Mouse (Mus musculus) cerebellum, adult 2 months (tissue): Measurements from ENCODE around the gene Camk2n1. TPM values are rescaled to one million over a fixed set of nuclear protein-coding genes. Genes with fewer than 3 reads are reported as not detected.

Experiments
- DNase-seq, 2 experiments: peaks; one replicate each; pipeline ENCODE4 v3.0.0; 2021
- H3K27ac ChIP-seq: fragments of 200-500 bp; 2 replicates; pipeline ENCODE4 v1.5.1; 2012; ENCODE audit warnings: low read length, control low read depth, inconsistent platforms; ENCODE audit not compliant: insufficient read depth
- H3K27me3 ChIP-seq: fragments of 200-500 bp; 2 replicates; pipeline ENCODE4 v1.6.1; 2012; ENCODE audit warnings: inconsistent platforms, mild to moderate bottlenecking, low read length, moderate library complexity; ENCODE audit not compliant: control insufficient read depth, insufficient read depth
- H3K4me1 ChIP-seq: fragments of 200-500 bp; 2 replicates; pipeline ENCODE4 v1.6.1; 2011; ENCODE audit warnings: low read length; ENCODE audit not compliant: control insufficient read depth, insufficient read depth
- H3K4me3 ChIP-seq: fragments of 200-500 bp; replicated peaks from 2 replicates; pipeline ENCODE3; 2011; ENCODE audit warnings: mild to moderate bottlenecking, low read depth, low read length, control low read depth; ENCODE audit not compliant: insufficient read depth
- CTCF ChIP-seq: fragments of 200-500 bp; IDR thresholded peaks from 2 replicates; pipeline ENCODE4 v1.5.1; 2011; ENCODE audit warnings: low read depth, mild to moderate bottlenecking, control low read depth, low read length, moderate library complexity, borderline replicate concordance; ENCODE audit not compliant: insufficient read depth
- POLR2A ChIP-seq: fragments of 200-500 bp; IDR thresholded peaks from 2 replicates; pipeline ENCODE4 v1.6.1; 2011; ENCODE audit warnings: low read length, control low read depth, borderline replicate concordance; ENCODE audit not compliant: insufficient read depth
- WGBS: fragments of 180-500 bp; shearing (Covaris S2); methylation state at CpG from one replicate; pipeline ENCODE4 v1.1.7; 2018; 5-methylcytosine and 5-hydroxymethylcytosine counted together
- polyA plus RNA-seq: library from polyadenylated mRNA; depleted of rRNA; stranded (reverse); fragments of >200 nt; gene quantifications from 2 replicates; pipeline ENCODE4 v1.2.3, GENCODE M21; 2012

The Camk2n1 gene
- polyA plus RNA-seq, 1 experiment: 109 TPM

DNA sequence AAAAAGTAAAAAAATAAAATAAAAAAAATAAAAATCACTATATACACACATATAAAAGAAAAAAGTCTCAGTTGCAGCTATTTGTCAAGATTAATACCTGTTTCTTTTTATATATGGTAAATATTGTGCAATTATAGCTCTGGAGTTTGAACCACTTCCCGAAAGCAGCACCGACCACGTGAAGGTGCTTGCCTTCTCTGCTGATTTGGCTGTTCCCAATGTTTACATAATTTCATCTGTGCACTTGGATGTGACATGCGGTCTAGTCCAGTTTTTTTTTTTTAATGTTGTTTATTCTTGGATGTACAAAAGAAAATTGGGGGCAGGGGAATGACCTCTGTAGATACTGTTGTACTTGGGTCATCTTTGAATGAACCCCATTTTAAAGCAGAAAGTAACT is 3.0 kb downstream of the Camk2n1 start:
- Histone ChIP-seq H3K27ac (no peak overlapping the region), H3K27me3 (no peaks in the 10 kb centered on the region), H3K4me3 (peak overlapping the region; percentile 27), H3K4me1 (peaks cover 5% of the 10 kb centered on the region)
- no peak for TF ChIP-seq POLR2A
- TF ChIP-seq CTCF: no peak
- WGBS: 32% methylated on average over 4 of the region's 4 CpGs
- no peak for DNase-seq

DNA sequence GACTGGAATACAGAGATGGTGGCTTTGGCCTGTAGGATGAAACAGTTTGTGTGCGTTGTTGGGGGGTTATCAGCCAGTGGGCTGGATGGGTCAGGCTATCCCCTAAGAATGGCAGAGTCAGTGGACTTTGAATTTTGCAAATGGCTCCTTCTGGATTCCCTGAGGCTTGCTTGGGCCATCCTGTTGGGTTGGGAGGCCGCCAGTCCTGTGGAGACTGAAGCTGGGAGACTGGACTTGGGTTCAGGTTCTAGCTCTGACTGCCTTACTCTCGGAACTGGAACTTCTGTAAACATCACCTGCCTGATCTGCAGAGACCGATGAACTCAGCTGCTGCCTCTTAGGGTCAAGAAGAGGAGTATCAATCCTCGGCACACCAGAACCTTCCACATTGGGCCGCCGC is 4.1 kb downstream of the Camk2n1 start:
- WGBS: 90% methylated on average over 7 of the region's 7 CpGs
- no peak for TF ChIP-seq CTCF
- TF ChIP-seq POLR2A: no peak
- peaks cover 7% of the 10 kb centered on the region for H3K4me1 ChIP-seq
- H3K27me3 ChIP-seq: no peaks in the 10 kb centered on the region
- H3K27ac ChIP-seq: no peak overlapping the region
- no peak overlapping the region for H3K4me3 ChIP-seq
- peak in 1 of 2 experiments; percentile 30 for DNase-seq

DNA sequence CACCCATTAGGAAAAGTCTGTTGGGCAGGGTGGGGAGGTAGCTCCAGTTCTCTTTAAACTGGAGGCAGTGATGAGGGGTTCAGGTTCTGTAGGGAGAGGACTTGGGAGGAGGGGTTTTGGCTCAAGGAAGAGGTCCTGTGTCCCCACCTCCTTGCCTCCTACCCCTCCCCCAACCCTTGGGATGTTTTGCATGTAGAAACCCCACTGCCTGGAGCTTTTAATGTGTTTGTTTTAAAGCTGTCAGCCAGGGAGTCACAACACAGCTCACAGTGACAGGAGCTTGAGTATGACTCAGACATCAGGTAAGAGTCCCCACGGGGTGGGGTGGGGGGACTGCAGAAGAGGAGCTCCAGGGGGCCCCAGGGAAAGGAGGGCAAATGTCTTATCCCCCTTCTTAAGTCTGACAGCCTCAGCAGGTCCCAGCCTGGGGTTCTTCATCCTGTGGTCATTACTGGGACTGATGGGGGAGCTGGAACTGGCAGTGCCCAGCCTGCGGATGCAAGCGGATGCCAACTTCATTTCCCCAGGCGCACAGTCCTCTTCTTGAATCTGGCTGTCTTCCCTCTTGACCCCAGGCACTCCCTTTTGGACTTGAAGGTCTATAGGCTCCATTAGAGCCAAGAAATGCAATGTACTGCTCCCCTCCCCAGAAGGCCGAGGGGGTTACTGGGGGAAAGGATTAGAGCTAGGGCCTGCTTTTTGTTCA is 4.8 kb downstream of the Camk2n1 start:
- WGBS: 39% methylated on average over 5 of the region's 5 CpGs
- Histone ChIP-seq H3K4me3 (no peak overlapping the region), H3K27ac (no peak overlapping the region), H3K4me1 (peaks cover 9% of the 10 kb centered on the region), H3K27me3 (no peaks in the 10 kb centered on the region)
- peak in 1 of 2 experiments; percentile 30 for DNase-seq
- TF ChIP-seq CTCF (no peak), POLR2A (no peak)

DNA sequence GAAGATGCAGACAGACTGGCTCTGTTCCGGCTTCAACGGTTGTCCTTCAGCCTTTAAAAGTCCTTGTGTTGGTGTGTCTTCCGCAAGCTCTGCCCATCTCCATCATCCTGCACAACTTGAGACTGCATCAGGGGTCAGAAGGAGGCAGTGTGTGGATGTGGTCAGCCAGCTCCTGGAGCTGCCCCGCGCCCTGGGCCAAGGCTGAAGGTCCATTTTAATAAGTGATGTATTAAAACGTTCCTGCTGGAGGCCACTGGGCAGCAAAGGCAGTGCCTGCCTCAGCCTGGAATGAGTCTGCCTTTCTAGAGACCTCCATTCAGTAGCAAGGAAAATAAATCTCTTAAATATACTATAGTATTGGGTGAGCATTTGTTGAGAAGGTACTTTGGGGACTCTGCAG is 5.7 kb downstream of the Camk2n1 start:
- Histone ChIP-seq H3K4me1 (peaks cover 17% of the 10 kb centered on the region), H3K27me3 (no peaks in the 10 kb centered on the region), H3K4me3 (no peak overlapping the region), H3K27ac (no peak overlapping the region)
- TF ChIP-seq POLR2A (no peak), CTCF (no peak)
- DNase-seq: no peak
- WGBS: 71% methylated on average over 6 of the region's 6 CpGs

DNA sequence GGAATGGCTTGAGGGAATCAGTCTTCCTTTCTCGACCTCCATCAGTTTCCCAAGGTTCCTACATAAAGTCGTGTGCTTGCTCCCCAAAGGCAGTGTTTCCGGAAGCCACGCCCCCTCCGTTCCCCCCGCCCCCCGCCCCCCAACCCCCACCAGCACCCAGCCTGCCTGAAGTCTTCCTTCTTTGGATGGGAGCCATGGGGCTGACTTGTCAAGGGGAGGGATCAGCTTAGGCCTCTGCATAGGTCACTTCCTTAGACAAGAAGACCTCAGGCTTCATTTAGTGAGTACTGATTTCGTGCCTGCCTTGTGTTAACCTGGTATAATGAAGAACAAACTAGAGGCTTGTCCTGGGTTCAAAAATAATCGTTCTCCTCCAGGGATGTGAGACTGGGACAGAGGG is 6.8 kb downstream of the Camk2n1 start:
- TF ChIP-seq POLR2A (no peak), CTCF (no peak)

DNA sequence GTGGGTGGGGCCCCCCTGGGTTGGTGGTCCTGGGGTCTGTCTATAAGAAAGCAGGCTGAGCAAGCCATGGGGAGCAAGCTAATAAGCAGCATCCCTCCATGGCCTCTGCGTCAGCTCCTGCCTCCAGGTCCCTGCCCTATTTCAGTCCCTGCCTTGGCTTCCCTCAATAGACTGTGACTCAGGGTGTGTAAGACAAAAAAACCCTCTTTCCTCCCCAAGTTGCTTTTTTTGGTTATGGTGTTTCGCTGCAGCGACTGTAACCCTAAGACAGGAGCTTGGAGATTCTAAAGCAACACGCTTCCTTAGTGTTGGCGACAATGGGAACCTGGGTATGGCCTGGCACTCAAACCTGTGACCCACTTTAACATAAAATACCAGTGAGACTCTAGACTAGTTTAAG is 7.4 kb downstream of the Camk2n1 start:
- no peak for TF ChIP-seq POLR2A
- TF ChIP-seq CTCF: no peak
- Histone ChIP-seq H3K27me3 (no peaks in the 10 kb centered on the region), H3K4me3 (no peak overlapping the region), H3K27ac (no peak overlapping the region), H3K4me1 (peaks cover 17% of the 10 kb centered on the region)
- 96% methylated on average over 5 of the region's 5 CpGs for whole genome bisulfite sequencing
- no peak for DNase-seq

More for the DNA sequence above, 6.8 kb downstream of the Camk2n1 start:
- H3K4me3 ChIP-seq: no peak overlapping the region
- H3K27ac ChIP-seq: no peak overlapping the region
- DNase-seq: no peak
- peaks cover 17% of the 10 kb centered on the region for H3K4me1 ChIP-seq
- 43% methylated on average over 9 of the region's 9 CpGs for WGBS
- H3K27me3 ChIP-seq: no peaks in the 10 kb centered on the region

DNA sequence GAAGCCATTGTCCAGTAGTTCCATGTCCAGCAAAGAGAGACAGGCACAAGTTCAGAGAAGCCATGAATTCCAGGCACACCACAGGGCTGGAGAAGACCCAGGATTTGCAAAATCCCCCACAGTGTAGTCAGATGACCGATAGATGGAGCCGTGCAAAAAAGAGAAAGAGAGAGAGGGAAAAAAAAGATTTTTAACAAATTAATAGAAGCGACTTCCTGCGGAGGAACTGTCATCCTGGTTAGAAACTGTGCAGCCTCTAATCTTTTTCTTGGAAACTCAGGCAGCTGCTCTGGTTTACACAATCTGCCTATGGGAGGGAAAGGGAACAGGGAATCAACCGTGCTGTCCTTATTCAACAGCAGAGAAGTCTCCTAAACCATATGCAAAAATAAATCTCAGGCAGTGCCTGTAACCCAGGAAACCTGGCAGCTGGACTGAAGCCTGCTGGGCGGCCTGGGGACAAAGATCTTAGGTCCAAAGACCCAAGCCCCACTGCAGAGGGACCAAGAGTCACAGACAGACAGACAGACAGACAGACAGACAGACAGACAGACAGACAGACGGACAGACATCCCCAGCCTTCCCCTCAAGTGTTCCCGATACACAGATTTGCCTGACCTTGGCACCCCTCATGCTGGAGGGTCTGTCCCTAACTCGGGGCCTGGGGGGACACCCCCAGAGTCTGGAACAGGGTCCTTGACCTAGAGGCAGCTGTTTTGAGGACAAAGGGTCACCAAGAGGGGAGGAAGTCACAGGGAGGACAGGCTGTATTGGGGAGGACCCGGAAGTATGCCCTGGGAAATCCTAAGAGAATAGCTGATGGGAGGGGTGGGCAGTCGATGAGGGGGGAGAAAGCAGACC is 9.1 kb downstream of the Camk2n1 start:
- Histone ChIP-seq H3K27ac (no peak overlapping the region), H3K4me3 (no peak overlapping the region), H3K4me1 (peaks cover 17% of the 10 kb centered on the region), H3K27me3 (no peaks in the 10 kb centered on the region)
- peak; percentile 32 to 46 for DNase-seq
- WGBS: 5% methylated on average over 11 of the region's 11 CpGs
- TF ChIP-seq POLR2A (no peak), CTCF (no peak)

DNA sequence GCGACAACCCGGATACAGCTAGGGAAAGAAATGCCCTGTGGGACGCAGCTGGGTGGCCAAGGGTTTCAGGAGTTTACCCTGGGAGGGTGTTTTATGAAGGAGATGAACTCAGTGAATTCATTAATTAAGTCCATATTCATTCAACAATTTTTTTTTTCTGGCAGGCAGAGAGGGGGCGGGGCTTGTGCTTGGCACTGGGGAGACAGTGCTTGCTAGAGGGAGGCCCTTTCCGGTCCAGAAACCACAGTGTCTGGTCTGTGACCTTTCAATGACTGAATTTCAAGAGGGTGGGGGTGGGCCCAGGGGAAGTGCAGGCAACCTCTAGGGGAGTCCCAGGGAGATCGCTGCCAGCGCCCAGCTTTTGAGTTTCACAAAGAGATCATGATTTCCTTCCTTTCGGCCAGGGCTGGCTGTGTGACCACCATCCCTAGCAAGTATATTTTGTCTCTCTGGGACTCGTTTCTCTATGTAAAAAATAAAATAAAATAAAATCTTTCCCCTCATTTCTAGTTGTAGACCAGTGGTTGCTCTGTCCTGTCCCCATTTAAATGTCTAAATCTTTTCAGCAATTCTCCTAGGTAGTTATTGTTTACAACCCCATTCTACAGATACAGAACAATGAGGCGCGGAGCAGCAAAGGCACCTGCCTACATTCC is 9.8 kb downstream of the Camk2n1 start:
- WGBS: 36% methylated on average over 11 of the region's 11 CpGs
- Histone ChIP-seq H3K4me3 (no peak overlapping the region), H3K27me3 (no peaks in the 10 kb centered on the region), H3K27ac (no peak overlapping the region), H3K4me1 (peaks cover 17% of the 10 kb centered on the region)
- DNase-seq: peak; percentile 60 to 71
- no peak for TF ChIP-seq CTCF
- no peak for TF ChIP-seq POLR2A
